Comparison of ENCODE assay signal across 17 mouse cellular contexts in the genomic region with DNA sequence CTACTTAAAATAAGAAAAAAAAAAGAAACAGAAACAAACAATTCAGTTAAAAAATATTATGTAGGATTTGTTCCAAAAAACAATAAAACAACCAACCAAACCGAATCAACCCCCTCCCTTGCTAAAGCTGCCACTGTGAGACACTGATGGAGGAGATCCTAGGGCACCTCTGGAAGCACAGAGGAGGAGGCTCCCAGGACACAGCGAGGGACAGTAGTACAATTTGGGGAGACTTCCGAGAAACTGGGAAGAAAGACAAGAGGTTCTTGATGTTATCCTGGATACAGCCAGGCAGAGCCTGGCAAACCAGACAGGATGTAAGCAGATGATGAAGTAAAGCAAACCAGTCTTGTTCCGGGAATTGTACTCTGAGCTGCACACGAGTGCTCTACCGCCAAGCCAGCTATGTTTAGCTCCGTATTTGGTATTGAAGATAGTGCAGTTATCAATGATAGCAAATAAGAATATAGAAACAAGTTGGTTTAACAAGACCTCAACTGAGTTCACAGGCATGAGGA. TPM values are rescaled to one million over a fixed set of nuclear protein-coding genes. Genes with fewer than 3 reads are reported as not detected.
"Had no signal": no experiment of that assay in that cellular context is flagged by ENCODE, and none has a peak within 500 bp of the region (broad histone marks: within the 10 kb centered on the region; RNA-seq: fewer than 3 reads in every experiment).

No protein-coding gene starts in this region.

- H3K4me1 ChIP-seq: limb, embryonic 12.5 days; midbrain, embryonic 12.5 days; neural tube, embryonic 13.5 days; stomach, embryonic 15.5 days had no signal

- H3K27me3 ChIP-seq: limb, embryonic 12.5 days; midbrain, embryonic 12.5 days; neural tube, embryonic 13.5 days; stomach, embryonic 15.5 days had no signal

- H3K4me2 ChIP-seq: limb, embryonic 12.5 days; midbrain, embryonic 12.5 days; neural tube, embryonic 13.5 days; stomach, embryonic 15.5 days had no signal

- DNase-seq: kidney, adult 11 months; kidney, adult 9 months; kidney, postnatal 14 days; layer of hippocampus, adult 9-11 months; layer of hippocampus, postnatal 36 days; retina, postnatal 1 day; right cerebral cortex, postnatal 4 days; spleen, adult 18-20 months; thymus, adult 2 months; thymus, postnatal 25 days had no signal

- H3K9ac ChIP-seq: limb, embryonic 12.5 days; midbrain, embryonic 12.5 days; neural tube, embryonic 13.5 days; stomach, embryonic 15.5 days had no signal

- ATAC-seq: hindbrain, postnatal 0 days; midbrain, embryonic 16.5 days had no signal

- H3K36me3 ChIP-seq: limb, embryonic 12.5 days; midbrain, embryonic 12.5 days; neural tube, embryonic 13.5 days; stomach, embryonic 15.5 days had no signal

- H3K9me3 ChIP-seq: limb, embryonic 12.5 days; midbrain, embryonic 12.5 days; neural tube, embryonic 13.5 days; stomach, embryonic 15.5 days had no signal

- H3K4me3 ChIP-seq: limb, embryonic 12.5 days; midbrain, embryonic 12.5 days; neural tube, embryonic 13.5 days; stomach, embryonic 15.5 days had no signal

- H3K27ac ChIP-seq: hindbrain, postnatal 0 days; limb, embryonic 12.5 days; midbrain, embryonic 12.5 days; neural tube, embryonic 13.5 days; stomach, embryonic 15.5 days had no signal

RNA-seq across cellular contexts. Expression of a gene that starts 29.1 kb away (rescaled TPM):
- polyA plus RNA-seq: hindbrain, postnatal 0 days; liver, adult 2 months; midbrain, embryonic 16.5 days had no signal
